Mouse (Mus musculus) gastrocnemius, adult 2 months (tissue): ENCODE results near the gene Fgfr2. TPM values are rescaled to one million over a fixed set of nuclear protein-coding genes. Genes with fewer than 3 reads are reported as not detected.

Experiments used
- DNase-seq: peaks from one replicate; pipeline ENCODE4 v3.0.0; 2022
- H3K27ac ChIP-seq: fragments of 200-600 bp; 2 replicates; pipeline ENCODE4 v1.8.1; 2022; ENCODE audit warnings: mild to moderate bottlenecking
- H3K4me3 ChIP-seq: fragments of 200-600 bp; 2 replicates; pipeline ENCODE4 v1.8.1; 2022; ENCODE audit warnings: mild to moderate bottlenecking, moderate library complexity
- CTCF ChIP-seq: fragments of 200-600 bp; IDR thresholded peaks from 2 replicates; pipeline ENCODE4 v1.8.1; 2022; ENCODE audit warnings: antibody characterized with exemption, mild to moderate bottlenecking, moderate library complexity
- intact Hi-C: fragments of 180-260 bp; cut with DNase I; formaldehyde crosslinking; loops from one replicate; pipeline ENCODE4 v1.15.1; 2025
- total RNA-seq, 2 experiments: library from RNA; stranded (reverse); gene quantifications; 2 replicates each; pipeline ENCODE4 v1.2.3; 2021

Gene Fgfr2
- total RNA-seq, 2 experiments from 2014 or later, result 0.15 to 0.33 TPM

DNA sequence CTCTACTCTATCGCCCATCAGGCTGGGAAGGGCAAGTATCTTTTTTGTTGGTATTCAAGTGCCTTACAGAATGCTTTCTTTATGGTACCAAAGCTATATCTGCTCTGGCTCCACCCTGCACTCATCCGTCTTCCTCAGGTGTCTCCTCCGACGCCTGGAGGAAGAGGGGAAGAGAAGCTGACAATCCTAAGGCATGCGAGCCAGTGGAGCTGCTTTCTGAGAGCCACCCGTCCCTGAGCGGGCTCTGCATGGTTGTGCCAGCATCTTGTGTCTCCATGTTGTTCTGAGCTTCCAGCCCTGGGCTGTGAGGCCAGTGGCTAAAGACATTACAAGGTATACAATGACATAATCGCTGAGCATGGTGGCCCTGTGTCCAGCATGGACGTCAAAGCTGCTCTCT lies 388.9 kb downstream of the Fgfr2 start:
- TF ChIP-seq CTCF, result no peak
- H3K27ac ChIP-seq, result peak overlapping the region; percentile 88
- no peak overlapping the region for H3K4me3 ChIP-seq
- intact Hi-C loops, result loop anchor here (5.0 kb wide), 1 partner anchor 77 kb away; no protein-coding TSS in a partner anchor
- DNase-seq, result no peak

GRCm38 (mm10) chr7:132733521-132733920 lies 389.6 kb downstream of the Fgfr2 start:
- no peak for TF ChIP-seq CTCF
- intact Hi-C loops, result loop anchor here (5.0 kb wide), 1 partner anchor 76 kb away; no protein-coding TSS in a partner anchor
- Histone ChIP-seq H3K4me3 (no peak overlapping the region), H3K27ac (peak overlapping the region; percentile 88)
- peak; percentile 61 for DNase-seq

- no peak for DNase-seq
- TF ChIP-seq CTCF, result no peak
- H3K27ac ChIP-seq, result peak overlapping the region; percentile 66
- intact Hi-C loops, result loop anchor here (5.0 kb wide), 1 partner anchor 75 kb away; no protein-coding TSS in a partner anchor
- no peak overlapping the region for H3K4me3 ChIP-seq
These were observed 390.9 kb downstream of the Fgfr2 start for GRCm38 (mm10) chr7:132732136-132732789.

DNA sequence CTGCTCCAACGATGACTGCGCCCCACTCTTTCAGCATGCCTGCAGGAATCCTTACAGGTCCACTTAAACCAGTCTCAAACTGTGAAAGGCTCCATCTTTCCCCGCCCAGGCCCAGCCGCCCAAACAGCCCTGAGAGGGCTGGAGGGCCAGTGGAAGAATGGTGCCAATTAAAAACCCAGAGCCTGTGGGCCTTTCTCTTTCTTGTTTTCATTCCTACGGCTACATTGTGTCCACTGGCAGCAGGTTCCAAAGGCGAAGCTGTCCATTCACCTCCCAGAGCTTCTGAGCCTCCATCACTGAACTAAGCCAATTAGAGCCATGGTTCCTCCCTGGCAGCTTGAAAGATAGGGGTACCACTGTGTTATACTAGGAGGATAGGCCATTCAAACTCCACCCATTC lies 391.6 kb downstream of the Fgfr2 start:
- Histone ChIP-seq H3K27ac (peak overlapping the region; percentile 66), H3K4me3 (no peak overlapping the region)
- no peak for DNase-seq
- intact Hi-C loops, result loop anchor here (5.0 kb wide), 1 partner anchor 74 kb away; no protein-coding TSS in a partner anchor
- TF ChIP-seq CTCF, result no peak

GRCm38 (mm10) chr7:132730510-132730909 lies 392.6 kb downstream of the Fgfr2 start:
- DNase-seq, result no peak
- Histone ChIP-seq H3K27ac (no peak overlapping the region; the same call in 1 of the 2 replicates), H3K4me3 (no peak overlapping the region)
- TF ChIP-seq CTCF, result no peak
- intact Hi-C loops, result loop anchor here (5.0 kb wide), 1 partner anchor 73 kb away; no protein-coding TSS in a partner anchor

- H3K4me3 ChIP-seq, result no peak overlapping the region
- TF ChIP-seq CTCF, result no peak
- H3K27ac ChIP-seq, result peak overlapping the region; percentile 35
- peak; percentile 52 for DNase-seq
- intact Hi-C loops, result no loop called here
These were observed 393.9 kb downstream of the Fgfr2 start for GRCm38 (mm10) chr7:132729093-132729831.

- intact Hi-C loops, result no loop called here
- H3K27ac ChIP-seq, result peak overlapping the region; percentile 63
- TF ChIP-seq CTCF, result no peak
These were observed 396.9 kb downstream of the Fgfr2 start for GRCm38 (mm10) chr7:132726106-132726861.

DNA sequence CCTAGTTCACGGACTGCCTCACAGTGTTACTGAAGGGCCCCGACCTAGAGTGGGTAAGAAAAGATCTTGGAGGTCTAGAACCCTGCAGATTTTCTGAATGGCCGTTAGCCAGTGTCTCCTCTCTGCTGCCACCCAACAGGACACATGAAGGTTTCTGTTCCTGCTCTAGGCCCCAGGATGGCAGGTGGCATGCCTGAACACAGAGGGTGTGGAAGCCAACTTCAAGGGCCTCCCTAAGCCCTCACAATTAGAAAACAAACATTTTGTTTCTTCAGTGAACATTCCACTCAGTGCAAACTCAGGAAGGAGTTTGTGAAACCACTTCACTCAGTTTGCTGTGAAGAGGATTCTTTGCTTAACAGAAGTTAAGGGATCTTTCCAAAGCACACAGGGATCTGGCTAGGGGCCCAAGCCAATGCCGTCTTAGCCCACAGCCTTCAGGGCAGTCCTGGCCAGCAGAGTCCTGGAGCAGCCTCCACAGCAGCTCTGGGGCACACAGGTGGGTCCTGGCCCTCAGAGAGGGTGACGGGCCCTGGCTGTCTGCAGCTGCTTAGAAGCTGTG lies 398.6 kb downstream of the Fgfr2 start:
- no peak for TF ChIP-seq CTCF
- no peak overlapping the region for H3K4me3 ChIP-seq
- DNase-seq, result no peak
- intact Hi-C loops, result no loop called here
- peak overlapping the region; percentile 87 for H3K27ac ChIP-seq

More at GRCm38 (mm10) chr7:132726106-132726861, 396.9 kb downstream of the Fgfr2 start:
- H3K4me3 ChIP-seq, result no peak overlapping the region
- no peak for DNase-seq

GRCm38 (mm10) chr7:132723906-132724305 lies 399.2 kb downstream of the Fgfr2 start:
- peak; percentile 94 for DNase-seq
- no peak overlapping the region for H3K4me3 ChIP-seq
- peak overlapping the region; percentile 87 for H3K27ac ChIP-seq
- no peak for TF ChIP-seq CTCF
- intact Hi-C loops, result no loop called here

- TF ChIP-seq CTCF, result no peak
- no peak overlapping the region for H3K4me3 ChIP-seq
- intact Hi-C loops, result no loop called here
- peak overlapping the region; percentile 87 for H3K27ac ChIP-seq
- DNase-seq, result no peak
These were observed 400.5 kb downstream of the Fgfr2 start for GRCm38 (mm10) chr7:132722401-132723370.

DNA sequence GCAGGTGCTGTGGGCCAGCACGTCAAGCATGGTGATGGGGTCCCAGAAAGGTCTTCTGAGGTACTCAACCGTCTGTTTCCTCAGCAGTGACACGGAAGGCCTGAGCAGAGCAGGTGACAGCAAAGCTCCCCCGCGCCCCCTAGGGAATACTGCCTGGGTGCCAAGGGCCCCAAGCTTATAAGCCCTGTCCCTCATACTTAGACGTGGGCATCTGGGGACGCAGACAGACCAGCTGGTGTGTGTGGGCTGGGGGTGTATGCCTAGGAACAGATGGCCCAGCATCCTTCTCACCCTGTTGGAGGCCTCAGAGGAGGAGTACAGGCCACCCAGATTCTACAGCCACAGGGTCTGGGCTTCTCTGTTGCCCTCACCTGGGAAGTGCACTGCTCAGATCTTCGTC lies 402.6 kb downstream of the Fgfr2 start:
- Histone ChIP-seq H3K4me3 (no peak overlapping the region), H3K27ac (peak overlapping the region; percentile 72)
- TF ChIP-seq CTCF, result no peak
- intact Hi-C loops, result no loop called here
- peak; percentile 79 for DNase-seq
